Mouse (Mus musculus) sigmoid colon, adult 10 weeks (tissue): ENCODE data around the gene Icam1. TPM values are rescaled to one million over a fixed set of nuclear protein-coding genes. Genes with fewer than 3 reads are reported as not detected.

Experiments used
- polyA plus RNA-seq: library from polyadenylated mRNA; stranded (reverse); fragments of 350-450 nt; fragmentation: Illumina TruSeq; extraction: RNeasy Lipid Tissue Mini Kit (QIAGEN cat#74804); gene quantifications from one replicate; pipeline ENCODE4 v1.2.3, GENCODE M21; 2014; ENCODE audit warnings: low read depth, low replicate concordance

Icam1 gene
- polyA plus RNA-seq: 4.6 TPM

DNA sequence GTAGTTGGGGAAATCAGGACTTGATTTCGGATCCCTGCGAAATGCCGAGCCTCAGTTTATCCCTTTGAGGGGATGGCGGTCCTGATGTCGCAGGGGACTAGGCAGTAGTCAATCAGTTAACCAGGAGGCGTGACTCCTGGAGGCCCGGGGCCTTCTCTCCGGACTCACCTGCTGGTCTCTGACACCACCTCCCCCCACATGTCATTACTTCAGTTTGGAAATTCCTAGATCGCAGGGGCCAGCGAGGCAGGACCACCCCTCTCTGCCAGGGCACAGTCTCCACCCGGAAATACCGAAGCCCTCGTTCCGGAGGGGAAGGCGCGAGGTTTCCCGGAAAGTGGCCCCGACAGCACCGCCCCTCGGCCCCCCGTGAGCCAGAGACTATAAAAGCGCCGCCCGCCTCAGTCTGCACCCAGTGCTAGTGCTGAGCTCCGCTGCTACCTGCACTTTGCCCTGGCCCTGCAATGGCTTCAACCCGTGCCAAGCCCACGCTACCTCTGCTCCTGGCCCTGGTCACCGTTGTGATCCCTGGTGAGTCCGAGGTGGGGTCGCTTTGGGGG is at the start of gene Icam1:
Gene Icam1 (plus strand): TSS at position 415 of the 560 bp plus-strand sequence.

DNA sequence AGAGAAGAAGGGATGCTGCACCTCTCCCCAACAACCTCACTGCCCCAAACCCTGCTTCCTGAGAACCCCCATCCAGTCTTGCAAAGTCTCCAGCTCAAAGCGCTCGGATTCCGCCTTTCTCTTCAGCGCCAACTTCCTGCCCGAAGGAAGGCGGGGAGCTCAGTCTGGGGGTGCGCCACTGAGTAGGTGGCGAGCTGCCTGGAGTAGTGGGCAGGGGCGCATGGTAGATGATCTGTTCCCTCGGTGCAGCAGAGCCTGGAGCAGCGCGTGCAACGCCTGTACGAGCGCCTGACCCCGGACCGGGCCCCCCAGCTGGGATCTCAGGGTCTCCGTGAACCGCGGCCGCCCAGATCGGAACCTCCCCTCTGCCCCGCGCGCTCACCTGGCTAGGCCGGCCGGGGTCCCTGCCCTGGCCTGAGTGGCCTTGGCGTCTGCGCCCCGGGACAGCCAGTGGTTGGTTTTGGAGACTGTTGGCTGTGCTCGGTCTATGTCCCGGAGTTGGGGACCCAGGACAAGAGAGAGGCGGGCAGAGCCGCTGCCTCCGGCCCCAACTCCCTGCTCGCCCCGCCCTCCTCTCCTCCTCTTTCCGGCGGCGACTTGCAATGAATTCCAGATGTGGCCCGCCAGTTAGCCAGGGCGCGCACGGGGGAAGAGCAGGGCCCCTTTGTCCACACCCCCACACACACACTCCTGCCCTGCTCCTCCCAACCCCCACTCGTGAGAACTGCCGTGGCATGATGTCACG is 39.4 kb upstream of the Icam1 start, which contains the start of gene S1pr2:
Gene S1pr2 (minus strand): TSS at position 566 of the 745 bp plus-strand sequence.

GRCm38 (mm10) chr9:21002627-21003551 is 12.9 kb upstream of the Icam1 start, which contains the start of gene Mrpl4:
Gene Mrpl4 (plus strand): TSS chr9:21002738.

DNA sequence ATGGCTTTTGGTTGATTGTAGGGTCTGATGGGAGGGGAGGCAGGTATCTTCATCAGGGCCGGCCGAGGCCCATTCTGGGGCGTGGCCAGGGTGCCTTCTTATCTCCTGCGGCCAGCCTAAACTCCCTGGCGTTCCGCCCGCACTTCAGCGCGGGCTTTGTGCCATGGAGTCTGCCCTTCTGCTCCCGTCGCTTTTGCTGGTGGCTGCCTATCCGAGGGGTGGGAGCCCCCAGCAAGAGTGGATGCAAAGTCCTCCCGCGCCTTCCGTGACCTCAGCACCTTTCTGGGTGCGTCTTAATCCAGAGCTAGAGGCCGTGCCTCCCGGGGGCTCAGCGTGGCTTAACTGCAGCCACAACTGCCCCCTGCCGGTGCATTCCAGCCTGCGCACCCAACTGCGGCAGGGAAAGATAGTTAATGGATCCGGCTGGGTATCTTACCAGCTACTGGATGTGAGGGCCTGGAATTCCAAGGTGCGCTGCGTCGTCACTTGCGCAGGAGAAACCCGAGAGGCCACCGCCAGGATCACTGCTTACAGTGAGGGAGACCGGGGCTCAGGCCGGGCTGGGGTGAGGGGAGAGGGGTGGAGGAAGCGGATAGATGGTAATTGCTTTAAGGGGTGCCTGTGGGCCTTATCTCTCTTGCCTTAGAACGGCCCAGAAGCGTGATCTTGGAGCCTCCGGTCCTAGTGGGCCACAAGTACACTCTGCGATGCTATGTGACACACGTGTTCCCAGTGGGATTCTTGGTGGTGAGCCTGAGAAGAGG is 13.7 kb downstream of the Icam1 start, which contains the start of gene Icam4:
Gene Icam4 (plus strand): TSS at position 83 of the 764 bp plus-strand sequence.

DNA sequence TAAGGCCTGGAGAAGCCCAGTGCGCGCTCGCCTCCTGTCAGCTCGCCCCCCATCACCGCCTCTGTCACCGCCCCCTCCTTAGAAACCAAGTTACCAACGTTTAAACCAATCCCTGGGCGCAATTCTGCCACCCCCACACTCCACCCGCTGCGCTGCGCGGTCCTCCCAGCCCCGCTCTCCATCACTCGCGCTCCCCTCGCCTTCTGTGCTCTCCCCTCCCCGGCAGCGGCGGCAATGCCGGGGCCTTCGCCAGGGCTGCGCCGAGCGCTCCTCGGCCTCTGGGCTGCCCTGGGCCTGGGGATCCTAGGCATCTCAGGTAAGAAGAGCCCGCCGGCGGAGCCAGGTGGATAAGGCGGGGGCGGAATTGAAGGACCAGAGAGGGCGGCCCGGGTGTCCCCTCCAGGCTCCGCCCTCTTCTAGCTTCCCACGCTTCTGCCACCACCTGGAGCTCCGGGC is 16.1 kb downstream of the Icam1 start, which contains the start of gene Icam5:
Gene Icam5 (plus strand): TSS at position 178 of the 456 bp plus-strand sequence.

DNA sequence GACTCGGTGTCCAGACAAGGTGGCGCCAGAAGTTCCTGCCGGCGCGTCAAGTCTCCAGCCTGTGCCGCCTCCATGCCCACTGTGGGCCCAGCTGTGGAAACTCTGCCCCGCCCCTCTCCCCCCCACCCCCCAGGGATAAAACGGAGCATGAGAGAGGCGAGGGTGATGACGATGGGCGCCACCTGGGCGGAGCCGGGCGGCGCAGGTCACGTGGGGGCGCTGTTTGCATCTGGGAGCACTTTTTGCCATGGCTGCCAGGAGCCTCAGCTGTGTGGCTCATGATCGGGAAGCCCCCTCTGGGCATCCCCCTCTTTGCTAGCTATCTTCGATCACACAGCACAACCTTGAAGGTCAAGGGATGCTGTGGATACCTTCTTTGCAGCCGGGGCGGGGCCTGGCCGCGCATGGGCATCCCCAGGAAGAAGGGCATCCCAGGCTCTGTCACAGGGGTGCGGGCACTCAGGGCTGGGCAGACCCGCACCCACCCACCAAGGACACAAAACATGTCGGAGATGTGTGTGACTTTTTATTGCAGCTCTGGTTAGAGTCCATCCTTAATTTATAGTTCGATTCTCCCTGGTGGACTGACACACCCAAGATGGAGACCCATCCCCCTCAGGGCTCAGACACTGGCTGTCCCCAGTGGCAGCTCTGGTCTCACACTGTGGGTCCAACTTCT is 51.4 kb downstream of the Icam1 start, which contains the start of gene Zglp1:
Gene Zglp1 (minus strand): TSS at position 88 of the 679 bp plus-strand sequence.

DNA sequence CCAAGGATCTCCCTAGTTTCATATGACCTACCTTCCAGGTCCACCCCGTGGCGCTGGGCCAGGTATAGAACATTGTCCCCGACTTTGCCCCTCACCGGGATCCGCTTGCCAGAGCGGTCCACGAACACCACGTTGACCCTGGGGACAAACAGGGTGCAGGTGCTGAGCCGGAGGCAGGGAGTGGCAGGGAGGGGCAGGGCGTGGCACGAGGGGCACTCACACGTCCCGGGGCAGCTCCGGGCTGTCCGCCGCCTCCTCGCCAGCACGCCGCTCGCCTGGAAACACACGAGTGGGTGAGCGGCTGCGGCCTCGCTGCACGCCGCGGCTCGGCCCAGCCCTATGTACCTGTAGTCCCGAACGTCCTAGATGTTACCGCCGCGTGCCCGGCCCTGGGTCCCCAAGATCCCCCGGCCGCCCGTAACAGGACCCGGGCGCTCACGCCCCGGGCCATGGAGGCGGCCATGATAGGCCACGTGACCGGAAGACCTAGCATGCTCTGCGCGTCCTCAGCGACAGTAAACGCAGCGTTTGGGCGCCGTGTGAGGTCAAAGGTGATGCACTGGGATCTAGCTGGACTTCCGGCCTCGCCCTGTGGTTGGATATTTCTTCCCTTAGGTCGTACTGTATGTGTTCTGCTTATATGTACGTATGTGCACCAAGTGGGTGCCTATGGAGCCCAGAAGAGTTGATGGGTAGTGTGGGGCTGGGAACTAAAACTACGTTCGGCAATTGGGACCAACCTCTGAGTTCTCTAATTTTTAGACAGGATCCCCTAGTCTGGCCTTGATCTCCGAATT is 57.5 kb downstream of the Icam1 start, which contains the start of the genes Gm49373 and Fdx1l:
Gene Gm49373 (minus strand): TSS at position 53 of the 797 bp plus-strand sequence.
Gene Fdx1l (minus strand): TSS at position 571 of the 797 bp plus-strand sequence.

Other genes starting within 250 kb of the Icam1 start
- gene Col5a3, start 200.9 kb upstream of the Icam1 start, polyA plus RNA-seq: 0.38 TPM
- not detected for gene Rdh8, start 197.5 kb upstream of the Icam1 start, polyA plus RNA-seq
- 6.5 TPM for gene A230050P20Rik, start 147.3 kb upstream of the Icam1 start, polyA plus RNA-seq
- gene Angptl6, start 136.3 kb upstream of the Icam1 start, polyA plus RNA-seq: not detected
- 1.1 TPM for gene Ppan, start 127.8 kb upstream of the Icam1 start, polyA plus RNA-seq
- 25.4 TPM for gene Eif3g, start 117.4 kb upstream of the Icam1 start, polyA plus RNA-seq
- 7.5 TPM for gene Dnmt1, start 56.1 kb upstream of the Icam1 start, polyA plus RNA-seq
- 0.66 TPM for gene S1pr2, start 39.2 kb upstream of the Icam1 start, polyA plus RNA-seq
- 1.6 TPM for gene Mrpl4, start 13.2 kb upstream of the Icam1 start, polyA plus RNA-seq
- gene Icam4, start 13.4 kb downstream of the Icam1 start, polyA plus RNA-seq: not detected
- not detected for gene Icam5, start 16.1 kb downstream of the Icam1 start, polyA plus RNA-seq
- gene Zglp1, start 51.1 kb downstream of the Icam1 start, polyA plus RNA-seq: not detected
- not detected for gene Gm49373, start 57.1 kb downstream of the Icam1 start, polyA plus RNA-seq
- gene Fdx1l, start 57.6 kb downstream of the Icam1 start, polyA plus RNA-seq: 0.73 TPM
- gene Gm38431, start 76.0 kb downstream of the Icam1 start, polyA plus RNA-seq: 0.79 TPM
- 9.6 TPM for gene Raver1, start 76.0 kb downstream of the Icam1 start, polyA plus RNA-seq
- gene Tyk2, start 115.3 kb downstream of the Icam1 start, polyA plus RNA-seq: 3.4 TPM
- 6.8 TPM for gene Cdc37, start 134.0 kb downstream of the Icam1 start, polyA plus RNA-seq
- 0.85 TPM for gene Pde4a, start 149.7 kb downstream of the Icam1 start, polyA plus RNA-seq
- gene Keap1, start 223.4 kb downstream of the Icam1 start, polyA plus RNA-seq: 8.0 TPM
- gene S1pr5, start 232.5 kb downstream of the Icam1 start, polyA plus RNA-seq: 0.16 TPM
- 2.7 TPM for gene Atg4d, start 249.3 kb downstream of the Icam1 start, polyA plus RNA-seq